Mouse (Mus musculus): ENCODE results near the gene Dnah7c.

Dnah7c gene

DNA sequence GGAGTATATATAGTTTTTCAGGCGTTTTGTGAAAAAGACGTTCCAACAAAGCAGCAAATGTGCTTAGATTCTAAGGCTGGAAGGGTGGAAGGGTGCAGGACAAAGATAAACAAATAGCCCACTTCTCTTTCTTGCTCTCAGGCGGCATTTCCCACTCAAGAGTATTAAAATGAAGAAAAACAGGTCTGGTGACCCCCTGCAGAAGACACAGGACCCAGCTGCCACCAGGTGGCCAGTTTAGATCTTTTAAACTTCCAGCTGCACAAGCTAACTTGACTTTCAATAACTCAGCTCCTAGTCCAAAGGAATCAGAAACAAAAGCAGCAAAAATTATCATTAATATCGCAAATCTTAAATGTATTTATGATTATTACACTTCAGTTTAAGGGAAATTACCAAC, 431.1 kb downstream of the Dnah7c start:
- no peak for DNase-seq

Measured in cerebellum, adult 9-10 months (tissue).